Mouse (Mus musculus) adrenal gland, postnatal 25 days (tissue): Measurements from ENCODE around the gene Naa38. TPM values are rescaled to one million over a fixed set of nuclear protein-coding genes. Genes with fewer than 3 reads are reported as not detected.
A peak's percentile ranks its signal among the peaks of the same experiment; 100 is the strongest.

Experiments
- DNase-seq: peaks from one replicate; pipeline ENCODE4 v3.0.0; 2021; ENCODE audit warnings: mixed read lengths
- total RNA-seq: library from RNA; stranded (reverse); gene quantifications from 2 replicates; pipeline ENCODE4 v1.2.3, GENCODE M21; 2021

The Naa38 gene
- total RNA-seq, 1 experiment from 2014 or later = 149 TPM

GRCm38 (mm10) chr11:69400083-69400850 is 5.0 kb downstream of the Naa38 start:
- no peak for DNase-seq

- peak; percentile 78 for DNase-seq
These were observed 5.9 kb downstream of the Naa38 start for GRCm38 (mm10) chr11:69401210-69401637.

- no peak for DNase-seq
These were observed 6.7 kb downstream of the Naa38 start for GRCm38 (mm10) chr11:69401987-69402386.

GRCm38 (mm10) chr11:69403691-69404594 is 8.7 kb downstream of the Naa38 start:
- no peak for DNase-seq

GRCm38 (mm10) chr11:69404595-69405396 is 9.5 kb downstream of the Naa38 start:
- no peak for DNase-seq

GRCm38 (mm10) chr11:69405397-69406200 is 10.3 kb downstream of the Naa38 start:
- no peak for DNase-seq

- no peak for DNase-seq
These were observed 11.0 kb downstream of the Naa38 start for GRCm38 (mm10) chr11:69406282-69406681.

GRCm38 (mm10) chr11:69406867-69407723 is 11.8 kb downstream of the Naa38 start:
- DNase-seq = no peak

- DNase-seq = no peak
These were observed 12.4 kb downstream of the Naa38 start for GRCm38 (mm10) chr11:69407724-69408004.

- peak; percentile 73 for DNase-seq
These were observed 13.5 kb downstream of the Naa38 start for GRCm38 (mm10) chr11:69408541-69409377.

GRCm38 (mm10) chr11:69409378-69410044 is 14.2 kb downstream of the Naa38 start:
- peak; percentile 86 for DNase-seq

- peak; percentile 47 for DNase-seq
These were observed 14.7 kb downstream of the Naa38 start for GRCm38 (mm10) chr11:69410045-69410309.

- peak; percentile 72 for DNase-seq
These were observed 15.2 kb downstream of the Naa38 start for GRCm38 (mm10) chr11:69410310-69411072.

GRCm38 (mm10) chr11:69411073-69411535 is 15.8 kb downstream of the Naa38 start:
- peak; percentile 95 for DNase-seq

GRCm38 (mm10) chr11:69411538-69412203 is 16.4 kb downstream of the Naa38 start:
- peak; percentile 92 for DNase-seq

- no peak for DNase-seq
These were observed 17.3 kb downstream of the Naa38 start for GRCm38 (mm10) chr11:69412548-69412947.

GRCm38 (mm10) chr11:69413221-69414181 is 18.2 kb downstream of the Naa38 start, which contains the start of gene Kdm6b:
Gene Kdm6b (minus strand): TSS chr11:69413675.
- no peak for DNase-seq
